Mouse (Mus musculus) erythroblast, embryonic 14.5 days (primary cell): ENCODE data around the gene Tnfsf14.

Source experiments
- GATA1 ChIP-seq: IDR thresholded peaks from 2 replicates; pipeline ENCODE4 v1.6.1; 2012; ENCODE audit warnings: low read length, inconsistent platforms, mixed read lengths
- TAL1 ChIP-seq: IDR thresholded peaks from 3 replicates; pipeline ENCODE4 v1.6.1; 2012; ENCODE audit warnings: low read length, inconsistent platforms, mixed read lengths

DNA sequence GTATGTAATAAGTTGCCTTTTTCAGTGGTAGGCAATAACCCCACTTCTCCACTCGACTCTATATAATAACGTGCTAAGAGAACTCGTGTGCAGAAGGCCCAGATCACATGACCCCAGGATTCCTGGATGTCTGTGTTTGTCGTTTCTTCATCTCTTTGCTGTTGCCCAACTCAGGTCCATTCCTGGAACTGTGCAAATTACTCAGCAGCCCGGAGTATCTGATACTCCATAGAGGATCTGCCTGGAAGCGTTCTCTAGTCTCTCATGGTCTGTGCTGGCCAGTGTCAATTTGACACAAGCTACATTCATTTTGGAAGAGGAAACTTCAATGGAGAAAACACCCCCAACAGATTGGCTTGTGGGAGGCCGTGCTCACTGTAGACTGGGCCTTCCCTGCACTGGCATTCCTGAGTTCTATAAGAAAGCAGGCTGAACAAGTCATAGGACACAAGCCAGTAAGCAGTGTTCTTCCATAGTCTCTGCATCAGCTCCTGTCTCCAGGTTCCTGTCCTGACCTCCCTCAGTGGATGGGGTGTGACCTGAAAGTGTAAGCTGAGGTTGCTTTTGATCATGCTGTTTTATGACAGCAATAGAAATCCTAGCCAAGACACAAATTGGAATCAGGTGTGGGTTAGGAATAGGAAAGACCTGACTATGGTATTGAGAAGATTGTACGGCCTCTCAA is 1.5 kb upstream of the Tnfsf14 start:
- no peak for TF ChIP-seq GATA1
- TF ChIP-seq TAL1, result no peak
